Mouse (Mus musculus) bone marrow macrophage, adult 2 months (primary cell): ENCODE data around the gene Gper1.

Experiments
- CTCF ChIP-seq: IDR thresholded peaks from 2 replicates; pipeline ENCODE4 v1.5.1; 2012; ENCODE audit warnings: low read depth, mild to moderate bottlenecking, low read length, moderate library complexity
- POLR2A ChIP-seq: IDR thresholded peaks from 2 replicates; pipeline ENCODE4 v1.6.1; 2012; ENCODE audit warnings: mild to moderate bottlenecking, low read depth, low read length, borderline replicate concordance

DNA sequence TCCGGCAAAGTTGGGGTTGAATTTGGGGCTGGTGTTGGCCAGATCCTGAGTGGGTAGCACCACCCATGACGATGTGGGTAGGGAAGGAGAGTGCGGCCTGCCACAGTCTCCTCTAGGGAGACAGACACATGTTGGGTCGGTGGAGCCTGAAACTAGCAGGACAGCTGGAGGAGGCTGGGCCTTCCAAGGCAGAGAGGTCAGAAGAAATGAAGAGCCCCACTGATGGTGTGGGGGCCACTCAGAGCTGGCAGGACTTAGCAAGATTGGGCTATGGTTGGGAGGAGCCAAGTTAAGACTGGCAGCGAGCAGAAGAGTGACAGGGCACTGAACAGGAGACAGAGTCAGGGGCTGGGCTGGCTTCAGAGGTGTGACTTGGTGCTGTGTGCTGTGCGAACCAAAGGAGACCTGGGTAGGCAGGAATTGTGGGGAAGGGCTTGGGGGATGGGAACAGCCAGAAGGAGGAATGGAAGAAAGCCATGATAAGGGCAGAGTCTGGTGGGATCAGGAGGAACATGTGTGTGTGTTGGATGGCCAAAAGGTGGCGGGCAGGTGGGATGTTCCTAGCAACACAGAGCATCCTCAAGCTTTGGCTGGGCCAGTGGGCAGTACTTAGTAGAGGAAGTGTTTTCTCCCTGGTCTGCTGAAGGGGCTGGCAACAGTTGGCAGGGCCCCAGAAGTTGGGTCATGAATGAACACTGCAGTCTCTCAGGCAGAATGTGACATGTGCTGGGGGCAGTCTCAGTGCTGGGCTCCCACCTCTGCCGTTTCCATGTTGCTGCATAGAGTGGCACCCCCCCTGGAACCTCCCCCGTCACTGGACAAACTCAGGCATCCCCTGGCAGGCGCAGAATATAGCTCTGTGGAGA, 35.4 kb upstream of the Gper1 start:
- no peak for TF ChIP-seq CTCF
- TF ChIP-seq POLR2A, result no peak
